In genomic region chr5:108647820-108648465, GRCm38 (mm10) we compare ENCODE assay signal across 24 mouse cellular contexts. TPM values are rescaled to one million over a fixed set of nuclear protein-coding genes. Genes with fewer than 3 reads are reported as not detected.
DNase-seq lines count a peak whose midpoint lies in the region; ATAC-seq and TF ChIP-seq lines count a peak whose summit lies in the region.
"Had no signal": no experiment of that assay in that cellular context is flagged by ENCODE, and none has a peak within 500 bp of the region (broad histone marks: within the 10 kb centered on the region; RNA-seq: fewer than 3 reads in every experiment).

No protein-coding gene starts in this region.

- no peak for TF ChIP-seq POLR2A in lung, adult 2 months (IDR thresholded peaks at IDR 0.05; ENCODE audit: borderline replicate concordance, extremely low read depth, low read depth, low read length)

- TF ChIP-seq CTCF in lung, postnatal 0 days (IDR thresholded peaks at IDR 0.05) = no peak
- TF ChIP-seq CTCF in lung, adult 2 months (IDR thresholded peaks at IDR 0.05; ENCODE audit: insufficient read depth, low read length) = no peak

- TF ChIP-seq EP300 in lung, postnatal 0 days (IDR thresholded peaks at IDR 0.05) = peak; percentile 60; the same call in 1 of the 2 replicates

- H3K4me1 ChIP-seq in heart, embryonic 10.5 days = peaks cover 3% of the 10 kb centered on the region; the same call in 1 of the 2 replicates
- no peaks in the 10 kb centered on the region for H3K4me1 ChIP-seq in lung, postnatal 0 days (ENCODE audit: insufficient read depth, low read depth, low read length)
- no peaks in the 10 kb centered on the region for H3K4me1 ChIP-seq in lung, adult 2 months (ENCODE audit: control insufficient read depth, insufficient read depth, low read length)
- H3K4me1 ChIP-seq in limb, embryonic 10.5 days = no peaks in the 10 kb centered on the region
- H3K4me1 ChIP-seq: embryonic facial prominence, embryonic 13.5 days; embryonic facial prominence, embryonic 15.5 days; forebrain, embryonic 10.5 days; forebrain, embryonic 12.5 days had no signal

- no peak overlapping the region for H3K4me2 ChIP-seq in lung, postnatal 0 days (replicated peaks; ENCODE audit: low read depth, low read length)
- H3K4me2 ChIP-seq: embryonic facial prominence, embryonic 13.5 days; embryonic facial prominence, embryonic 15.5 days; forebrain, embryonic 12.5 days had no signal

- H3K9me3 ChIP-seq in heart, embryonic 10.5 days = no peaks in the 10 kb centered on the region
- H3K9me3 ChIP-seq in lung, postnatal 0 days (ENCODE audit: low read length) = no peaks in the 10 kb centered on the region
- H3K9me3 ChIP-seq in limb, embryonic 10.5 days (replicated peaks) = no peaks in the 10 kb centered on the region
- H3K9me3 ChIP-seq: embryonic facial prominence, embryonic 13.5 days; embryonic facial prominence, embryonic 15.5 days; forebrain, embryonic 10.5 days; forebrain, embryonic 12.5 days had no signal

- peak; percentile 54 for DNase-seq in heart, embryonic 10.5 days (ENCODE audit: low spot score)
- no peak for DNase-seq in heart, adult 18-20 months
- peak; percentile 57 for DNase-seq in lung, postnatal 0 days (ENCODE audit: low spot score)
- no peak for DNase-seq in lung, adult 2 months
- peak; percentile 23 for DNase-seq in lung, postnatal 36 days
- DNase-seq in lung, postnatal 14 days = no peak
- peak; percentile 15 for DNase-seq in limb, embryonic 10.5 days (ENCODE audit: low spot score)
- no peak for DNase-seq in spleen, postnatal 10 days (ENCODE audit: low spot score in 2 of 2)
- DNase-seq: adrenal gland, adult 2 months; adrenal gland, postnatal 10 days; adrenal gland, postnatal 25 days; cerebellum, adult 11 months; cerebellum, adult 18-20 months; cerebellum, adult 8-10 months; cerebellum, adult 9-11 months; cerebellum, postnatal 14 days; cerebellum, postnatal 36 days; embryo, embryonic 11 days had no signal

- H3K36me3 ChIP-seq in heart, embryonic 10.5 days = peaks cover 79% of the 10 kb centered on the region
- no peaks in the 10 kb centered on the region; the same call in 1 of the 2 replicates for H3K36me3 ChIP-seq in lung, postnatal 0 days (ENCODE audit: insufficient read depth, low read length)
- peaks cover 78% of the 10 kb centered on the region for H3K36me3 ChIP-seq in limb, embryonic 10.5 days

- 81% methylated on average over 2 of the region's 2 CpGs for WGBS in heart, embryonic 10.5 days
- 58% methylated on average over 2 of the region's 2 CpGs for WGBS in lung, postnatal 0 days
- 62% methylated on average over 2 of the region's 2 CpGs for WGBS in lung, adult 2 months
- 89% methylated on average over 2 of the region's 2 CpGs for WGBS in limb, embryonic 10.5 days

- H3K9ac ChIP-seq in lung, postnatal 0 days (replicated peaks; ENCODE audit: low read depth) = no peak overlapping the region
- H3K9ac ChIP-seq: embryonic facial prominence, embryonic 13.5 days; embryonic facial prominence, embryonic 15.5 days; forebrain, embryonic 12.5 days had no signal

- H3K27me3 ChIP-seq in heart, embryonic 10.5 days (ENCODE audit: insufficient read depth, poor library complexity, severe bottlenecking) = no peaks in the 10 kb centered on the region
- no peaks in the 10 kb centered on the region for H3K27me3 ChIP-seq in lung, postnatal 0 days (replicated peaks; ENCODE audit: insufficient read depth, low read length)
- H3K27me3 ChIP-seq in limb, embryonic 10.5 days (ENCODE audit: low read depth, poor library complexity, severe bottlenecking) = no peaks in the 10 kb centered on the region
- H3K27me3 ChIP-seq: embryonic facial prominence, embryonic 13.5 days; embryonic facial prominence, embryonic 15.5 days; forebrain, embryonic 12.5 days had no signal

- H3K4me3 ChIP-seq in heart, embryonic 10.5 days = no peak overlapping the region
- no peak overlapping the region for H3K4me3 ChIP-seq in lung, postnatal 0 days (ENCODE audit: low read depth, low read length)
- H3K4me3 ChIP-seq in lung, adult 2 months (replicated peaks; ENCODE audit: extremely low read depth, low read depth, low read length) = no peak overlapping the region
- H3K4me3 ChIP-seq in limb, embryonic 10.5 days = no peak overlapping the region
- H3K4me3 ChIP-seq: embryonic facial prominence, embryonic 13.5 days; embryonic facial prominence, embryonic 15.5 days; erythroblast, embryonic 14.5 days; forebrain, embryonic 10.5 days; forebrain, embryonic 12.5 days had no signal

- peak; percentile 69 for ATAC-seq in lung, postnatal 0 days
- ATAC-seq: forebrain, embryonic 14.5 days had no signal

- no peak overlapping the region for H3K27ac ChIP-seq in heart, embryonic 10.5 days
- no peak overlapping the region for H3K27ac ChIP-seq in lung, postnatal 0 days (ENCODE audit: low read length)
- no peak overlapping the region for H3K27ac ChIP-seq in limb, embryonic 10.5 days
- H3K27ac ChIP-seq: embryonic facial prominence, embryonic 13.5 days; embryonic facial prominence, embryonic 15.5 days; forebrain, embryonic 10.5 days; forebrain, embryonic 12.5 days had no signal

RNA-seq across cellular contexts. Expression of gene Idua, which starts 12.2 kb away (rescaled TPM):
- 15.1 and 16.3 TPM in 2 replicates for polyA plus RNA-seq in heart, embryonic 10.5 days (2016; fragmentation: Nextera tagmentation; extraction: Ambion mirVana)
- total RNA-seq in heart, adult 18-20 months (2021) = 10 to 100 TPM; 18.1 to 21.4 TPM
- polyA plus RNA-seq in lung, postnatal 0 days (2015; fragmentation: Nextera tagmentation; extraction: Ambion mirVana) = 7.1 and 8.2 TPM in 2 replicates
- polyA plus RNA-seq in lung, adult 2 months (2012; rRNA removed) = 28.4 and 34.5 TPM in 2 replicates
- polyA plus RNA-seq in limb, embryonic 10.5 days (2016; fragmentation: Nextera tagmentation; extraction: Ambion mirVana) = 9.6 and 11.8 TPM in 2 replicates

RNA-seq across cellular contexts. Expression of gene Tmem175, which starts 18.4 kb away (rescaled TPM):
- 20.3 and 23.2 TPM in 2 replicates for polyA plus RNA-seq in heart, embryonic 10.5 days (2016; fragmentation: Nextera tagmentation; extraction: Ambion mirVana)
- 10 to 100 TPM in 1 of 2 experiments, 1 to 10 TPM in 1; 8.5 to 11.1 TPM for total RNA-seq in heart, adult 18-20 months (2021)
- polyA plus RNA-seq in lung, postnatal 0 days (2015; fragmentation: Nextera tagmentation; extraction: Ambion mirVana) = 24.8 and 26.3 TPM in 2 replicates
- polyA plus RNA-seq in lung, adult 2 months (2012; rRNA removed) = 32.0 and 50.5 TPM in 2 replicates
- polyA plus RNA-seq in limb, embryonic 10.5 days (2016; fragmentation: Nextera tagmentation; extraction: Ambion mirVana) = 12.3 and 15.7 TPM in 2 replicates

RNA-seq across cellular contexts. Expression of gene Gak, which starts 18.4 kb away (rescaled TPM):
- 47.0 and 49.4 TPM in 2 replicates for polyA plus RNA-seq in heart, embryonic 10.5 days (2016; fragmentation: Nextera tagmentation; extraction: Ambion mirVana)
- 10 to 100 TPM; 18.2 to 21.5 TPM for total RNA-seq in heart, adult 18-20 months (2021)
- polyA plus RNA-seq in lung, postnatal 0 days (2015; fragmentation: Nextera tagmentation; extraction: Ambion mirVana) = 36.8 and 39.9 TPM in 2 replicates
- 78.8 and 87.5 TPM in 2 replicates for polyA plus RNA-seq in lung, adult 2 months (2012; rRNA removed)
- 56.1 and 62.0 TPM in 2 replicates for polyA plus RNA-seq in limb, embryonic 10.5 days (2016; fragmentation: Nextera tagmentation; extraction: Ambion mirVana)

RNA-seq across cellular contexts. Expression of gene Dgkq, which starts 21.5 kb away (rescaled TPM):
- polyA plus RNA-seq in heart, embryonic 10.5 days (2016; fragmentation: Nextera tagmentation; extraction: Ambion mirVana) = 7.9 and 8.5 TPM in 2 replicates
- 1 to 10 TPM; 4.8 to 6.6 TPM for total RNA-seq in heart, adult 18-20 months (2021)
- polyA plus RNA-seq in lung, postnatal 0 days (2015; fragmentation: Nextera tagmentation; extraction: Ambion mirVana) = 5.9 and 6.3 TPM in 2 replicates
- 24.5 and 27.5 TPM in 2 replicates for polyA plus RNA-seq in lung, adult 2 months (2012; rRNA removed)
- polyA plus RNA-seq in limb, embryonic 10.5 days (2016; fragmentation: Nextera tagmentation; extraction: Ambion mirVana) = 10.6 and 13.4 TPM in 2 replicates

RNA-seq across cellular contexts. Expression of gene Slc26a1, which starts 27.4 kb away (rescaled TPM):
- 0.58 and 0.85 TPM in 2 replicates for polyA plus RNA-seq in heart, embryonic 10.5 days (2016; fragmentation: Nextera tagmentation; extraction: Ambion mirVana)
- not detected for total RNA-seq in heart, adult 18-20 months (2021)
- polyA plus RNA-seq in lung, postnatal 0 days (2015; fragmentation: Nextera tagmentation; extraction: Ambion mirVana) = 0.10 and 0.19 TPM in 2 replicates
- 0.05 and 0.11 TPM in 2 replicates for polyA plus RNA-seq in lung, adult 2 months (2012; rRNA removed)
- polyA plus RNA-seq in limb, embryonic 10.5 days (2016; fragmentation: Nextera tagmentation; extraction: Ambion mirVana) = 0.43 and 0.61 TPM in 2 replicates

Comparison
In these comparisons a context has a peak if more than half of its experiments do, and no peak if none do; other contexts are left out.
1. DNase-seq: peak in heart, embryonic 10.5 days (single experiment), lung, postnatal 0 days (single experiment), lung, postnatal 36 days (single experiment) and limb, embryonic 10.5 days (single experiment); none in heart, adult 18-20 months (0 of 2), lung, adult 2 months (single experiment), lung, postnatal 14 days (single experiment) and spleen, postnatal 10 days (0 of 2).